Mouse (Mus musculus) olfactory bulb, adult 2 months (tissue): ENCODE results near the gene Thtpa. TPM values are rescaled to one million over a fixed set of nuclear protein-coding genes. Genes with fewer than 3 reads are reported as not detected.

Experiments
- H3K27ac ChIP-seq: fragments of 200-500 bp; 2 replicates; pipeline ENCODE4 v1.5.1; 2012; ENCODE audit warnings: low read depth, low read length; ENCODE audit not compliant: insufficient read depth
- H3K4me1 ChIP-seq: fragments of 200-500 bp; 2 replicates; pipeline ENCODE4 v1.6.1; 2012; ENCODE audit warnings: low read length; ENCODE audit not compliant: control insufficient read depth, insufficient read depth
- H3K4me3 ChIP-seq: fragments of 200-500 bp; 2 replicates; pipeline ENCODE4 v1.5.1; 2012; ENCODE audit warnings: mild to moderate bottlenecking, low read depth, low read length, moderate library complexity; ENCODE audit not compliant: insufficient read depth
- CTCF ChIP-seq: fragments of 200-500 bp; IDR thresholded peaks from 2 replicates; pipeline ENCODE4 v1.5.1; 2012; ENCODE audit warnings: low read depth, mild to moderate bottlenecking, low read length, moderate library complexity; ENCODE audit not compliant: insufficient read depth
- POLR2A ChIP-seq: fragments of 200-500 bp; IDR thresholded peaks from 2 replicates; pipeline ENCODE4 v1.6.1; 2012; ENCODE audit warnings: mild to moderate bottlenecking, low read depth, low read length, moderate library complexity; ENCODE audit not compliant: insufficient read depth
- WGBS: fragments of 180-500 bp; shearing (Covaris S2); methylation state at CpG from one replicate; pipeline ENCODE4 v1.1.7; 2018; 5-methylcytosine and 5-hydroxymethylcytosine counted together
- polyA plus RNA-seq: library from polyadenylated mRNA; stranded (reverse); fragments of >200 nt; gene quantifications from 2 replicates; pipeline ENCODE4 v1.2.4, GENCODE M21; 2012; ENCODE audit warnings: low replicate concordance; ENCODE audit not compliant: missing spikeins, insufficient read depth, insufficient read length

The Thtpa gene
- polyA plus RNA-seq, 1 experiment: not detected

DNA sequence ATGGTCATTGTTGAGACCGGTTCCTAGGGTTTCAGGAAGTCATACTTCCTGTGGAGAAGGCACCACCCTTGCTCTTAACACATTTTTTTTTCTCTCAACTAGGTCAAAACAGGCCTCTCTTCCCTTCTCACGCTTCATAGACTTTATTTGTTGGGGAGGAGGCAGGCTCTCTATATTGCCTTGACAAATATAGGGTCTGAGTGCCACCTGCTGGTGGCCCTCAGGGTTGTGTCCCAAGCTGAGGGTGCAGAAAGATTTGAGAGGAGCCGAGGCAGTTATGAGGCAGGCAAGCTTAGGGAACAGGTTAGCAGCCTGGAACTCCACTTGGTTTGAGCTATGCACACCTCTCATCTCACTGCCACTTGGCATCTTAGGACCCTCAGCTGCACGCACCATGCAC is 3.5 kb downstream of the Thtpa start:
- H3K27ac ChIP-seq: no peak overlapping the region
- TF ChIP-seq POLR2A (no peak), CTCF (no peak)
- 56% methylated on average over 4 of the region's 4 CpGs for WGBS
- no peak overlapping the region for H3K4me3 ChIP-seq
- H3K4me1 ChIP-seq: peaks cover 17% of the 10 kb centered on the region

GRCm38 (mm10) chr14:55101592-55101991 is 7.0 kb downstream of the Thtpa start:
- 43% methylated on average over 4 of the region's 4 CpGs for WGBS
- Histone ChIP-seq H3K4me1 (peaks cover 20% of the 10 kb centered on the region), H3K4me3 (no peak overlapping the region), H3K27ac (no peak overlapping the region)
- no peak for TF ChIP-seq CTCF

GRCm38 (mm10) chr14:55102253-55102785 is 7.7 kb downstream of the Thtpa start:
- no peak overlapping the region for H3K4me3 ChIP-seq
- peaks cover 22% of the 10 kb centered on the region for H3K4me1 ChIP-seq
- TF ChIP-seq CTCF: no peak
- no peak for TF ChIP-seq POLR2A
- H3K27ac ChIP-seq: no peak overlapping the region
- 84% methylated on average over 15 of the region's 15 CpGs for WGBS

GRCm38 (mm10) chr14:55104365-55104764 is 9.8 kb downstream of the Thtpa start:
- Histone ChIP-seq H3K27ac (no peak overlapping the region), H3K4me3 (no peak overlapping the region), H3K4me1 (peaks cover 37% of the 10 kb centered on the region)
- TF ChIP-seq POLR2A (no peak), CTCF (no peak)
- 88% methylated on average over 18 of the region's 18 CpGs for WGBS

- WGBS: 7% methylated on average over 7 of the region's 7 CpGs
- Histone ChIP-seq H3K4me3 (no peak overlapping the region), H3K27ac (no peak overlapping the region), H3K4me1 (peaks cover 47% of the 10 kb centered on the region)
- no peak for TF ChIP-seq CTCF
- no peak for TF ChIP-seq POLR2A
These were observed 10.8 kb downstream of the Thtpa start for GRCm38 (mm10) chr14:55105386-55105785.

- H3K4me1 ChIP-seq: peaks cover 49% of the 10 kb centered on the region
- under 1% methylated on average over 39 of the region's 39 CpGs for WGBS
- TF ChIP-seq POLR2A (peak; percentile 34; the same call in 1 of the 2 replicates), CTCF (no peak)
- H3K27ac ChIP-seq: peak within 1 kb of the TSS; percentile 79
- H3K4me3 ChIP-seq: peak within 1 kb of the TSS; percentile 54
These were observed 11.5 kb downstream of the Thtpa start, which contains the start of gene Ap1g2 for GRCm38 (mm10) chr14:55105836-55106809. Gene Ap1g2 (minus strand): TSS chr14:55106593.

GRCm38 (mm10) chr14:55106990-55107389 is 12.4 kb downstream of the Thtpa start:
- Histone ChIP-seq H3K4me3 (no peak overlapping the region), H3K27ac (0 out of 2 replicates have a peak overlapping the region, but pooled peaks have one; percentile 6), H3K4me1 (peaks cover 52% of the 10 kb centered on the region)
- 56% methylated on average over 8 of the region's 8 CpGs for WGBS
- TF ChIP-seq POLR2A: no peak
- no peak for TF ChIP-seq CTCF

GRCm38 (mm10) chr14:55108202-55108870 is 13.8 kb downstream of the Thtpa start:
- peak overlapping the region; percentile 93 for H3K27ac ChIP-seq
- peaks cover 59% of the 10 kb centered on the region for H3K4me1 ChIP-seq
- TF ChIP-seq CTCF: no peak
- TF ChIP-seq POLR2A: no peak
- WGBS: 14% methylated on average over 9 of the region's 9 CpGs
- H3K4me3 ChIP-seq: peak overlapping the region; percentile 21
